Mouse (Mus musculus) G1E (cell line): ENCODE results near the gene Smc1b. TPM values are rescaled to one million over a fixed set of nuclear protein-coding genes. Genes with fewer than 3 reads are reported as not detected.

Experiments
- ATAC-seq: 2 replicates; pipeline ENCODE4 v1.8.0; 2016; ENCODE audit warnings: mild to moderate bottlenecking; ENCODE audit not compliant: insufficient number of reproducible peaks, poor library complexity, low FRiP score, severe bottlenecking; ENCODE audit errors: extremely low read depth
- DNase-seq: peaks from one replicate; pipeline ENCODE4 v3.0.0; 2012; ENCODE audit warnings: low spot score
- H3K27me3 ChIP-seq: 2 replicates; pipeline ENCODE4 v1.6.1; 2012; ENCODE audit warnings: mild to moderate bottlenecking, low read length, inconsistent platforms; ENCODE audit not compliant: insufficient read depth
- H3K36me3 ChIP-seq: replicated peaks from 2 replicates; pipeline ENCODE3; 2012; ENCODE audit warnings: mild to moderate bottlenecking, inconsistent platforms
- H3K4me1 ChIP-seq: 2 replicates; pipeline ENCODE4 v1.6.1; 2012; ENCODE audit warnings: low read depth, low read length, inconsistent platforms, mixed read lengths; ENCODE audit not compliant: insufficient read depth
- H3K4me3 ChIP-seq: 2 replicates; pipeline ENCODE4 v1.5.1; 2012; ENCODE audit warnings: low read depth, mild to moderate bottlenecking, inconsistent platforms, low read length, moderate library complexity, mixed read lengths
- H3K9me3 ChIP-seq: replicated peaks from 2 replicates; pipeline ENCODE4 v1.6.1; 2012; ENCODE audit warnings: inconsistent platforms
- CTCF ChIP-seq: IDR thresholded peaks from 2 replicates; pipeline ENCODE4 v1.5.1; 2012; ENCODE audit warnings: low read depth, low read length, inconsistent platforms, mixed read lengths
- GATA1 ChIP-seq: IDR thresholded peaks from 2 replicates; pipeline ENCODE4 v1.6.1; 2012; ENCODE audit warnings: borderline replicate concordance, low read length, inconsistent platforms, mixed read lengths
- GATA2 ChIP-seq: IDR thresholded peaks from 2 replicates; pipeline ENCODE4 v1.6.1; 2012; ENCODE audit warnings: low read depth, low read length, inconsistent platforms, borderline replicate concordance
- POLR2AphosphoS5 ChIP-seq: IDR thresholded peaks from 2 replicates; pipeline ENCODE4 v1.6.1; 2012; ENCODE audit warnings: low read depth, low read length, inconsistent platforms; ENCODE audit not compliant: insufficient replicate concordance
- TAL1 ChIP-seq: conservative IDR thresholded peaks from 2 replicates; pipeline ENCODE4 v1.6.1; 2012; ENCODE audit warnings: low read depth, low read length, inconsistent platforms, mixed read lengths
- polyA plus RNA-seq: library from polyadenylated mRNA; stranded (reverse); fragments of >175 nt; gene quantifications from 2 replicates; pipeline ENCODE4 v1.2.3, GENCODE M21; 2012
- total RNA-seq, 2 experiments: library from RNA; stranded (forward) in 1 of 2; stranded (reverse) in 1 of 2; fragments of 200-1000 nt in 1 of 2; fragments of >200 nt in 1 of 2; fragmentation: Nextera tagmentation in 1 of 2; gene quantifications; 2 replicates each; pipeline ENCODE4 v1.2.3; 2014 to 2017

Gene Smc1b
- total RNA-seq (2014; fragmentation: Nextera tagmentation) (not detected in 2 replicates), total RNA-seq (2017) (0.05 TPM in 1 of 2 replicates, not detected in the other), polyA plus RNA-seq (not detected in 2 replicates)

- H3K27me3 ChIP-seq, result no peaks in the 10 kb centered on the region
- no peaks in the 10 kb centered on the region for H3K4me1 ChIP-seq
- DNase-seq (no peak), ATAC-seq (no peak)
- no peaks in the 10 kb centered on the region for H3K36me3 ChIP-seq
- no peak within 1 kb of the TSS for H3K4me3 ChIP-seq
- H3K9me3 ChIP-seq, result peaks cover 28% of the 10 kb centered on the region
- TF ChIP-seq POLR2AphosphoS5 (no peak), GATA1 (no peak), TAL1 (no peak), GATA2 (no peak), CTCF (no peak)
These were observed at the start of gene Smc1b, which contains the start of gene Ribc2 for GRCm38 (mm10) chr15:85131275-85132192. Gene Smc1b (minus strand): TSS chr15:85131964. Gene Ribc2 (plus strand): TSS chr15:85132078.

- H3K9me3 ChIP-seq, result peaks cover 50% of the 10 kb centered on the region
- H3K27me3 ChIP-seq, result no peaks in the 10 kb centered on the region
- TF ChIP-seq GATA2 (no peak), TAL1 (no peak), GATA1 (no peak), CTCF (no peak)
- no peaks in the 10 kb centered on the region for H3K4me1 ChIP-seq
- no peak overlapping the region for H3K4me3 ChIP-seq
- ATAC-seq, result no peak
- no peak for DNase-seq
- no peaks in the 10 kb centered on the region for H3K36me3 ChIP-seq
These were observed 48.6 kb upstream of the Smc1b start for GRCm38 (mm10) chr15:85180368-85180767.

GRCm38 (mm10) chr15:85179528-85180180 lies 47.9 kb upstream of the Smc1b start:
- Histone ChIP-seq H3K4me1 (no peaks in the 10 kb centered on the region), H3K27me3 (no peaks in the 10 kb centered on the region), H3K9me3 (peaks cover 45% of the 10 kb centered on the region), H3K36me3 (no peaks in the 10 kb centered on the region), H3K4me3 (no peak overlapping the region)
- DNase-seq (no peak), ATAC-seq (no peak)
- no peak for TF ChIP-seq TAL1
- no peak for TF ChIP-seq CTCF
- no peak for TF ChIP-seq POLR2AphosphoS5
- TF ChIP-seq GATA2, result no peak
- no peak for TF ChIP-seq GATA1

DNA sequence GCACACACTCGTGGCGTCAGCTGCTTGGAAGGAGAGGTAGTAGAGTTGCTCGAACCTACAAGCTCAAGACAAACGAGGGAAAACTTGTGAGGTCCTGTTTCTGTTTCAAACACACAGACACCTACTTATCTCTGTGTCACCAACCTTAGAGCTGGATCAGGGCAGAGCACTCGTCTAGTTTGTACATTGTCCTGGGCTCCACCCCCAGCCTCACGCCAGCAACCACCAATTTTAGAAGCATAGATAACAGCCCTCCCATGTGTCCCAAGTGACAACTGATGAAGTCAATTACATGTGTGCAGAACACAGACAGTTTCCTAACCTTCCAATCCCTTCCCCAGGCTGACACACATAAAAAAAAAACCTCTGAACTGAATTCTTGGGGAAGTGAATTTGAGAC lies 46.4 kb upstream of the Smc1b start:
- ATAC-seq (no peak), DNase-seq (no peak)
- H3K36me3 ChIP-seq, result no peaks in the 10 kb centered on the region
- no peak overlapping the region for H3K4me3 ChIP-seq
- peaks cover 43% of the 10 kb centered on the region for H3K9me3 ChIP-seq
- TF ChIP-seq POLR2AphosphoS5, result no peak
- TF ChIP-seq GATA1, result no peak
- no peak for TF ChIP-seq GATA2
- no peak for TF ChIP-seq CTCF
- TF ChIP-seq TAL1, result no peak
- H3K4me1 ChIP-seq, result no peaks in the 10 kb centered on the region
- no peaks in the 10 kb centered on the region for H3K27me3 ChIP-seq

DNA sequence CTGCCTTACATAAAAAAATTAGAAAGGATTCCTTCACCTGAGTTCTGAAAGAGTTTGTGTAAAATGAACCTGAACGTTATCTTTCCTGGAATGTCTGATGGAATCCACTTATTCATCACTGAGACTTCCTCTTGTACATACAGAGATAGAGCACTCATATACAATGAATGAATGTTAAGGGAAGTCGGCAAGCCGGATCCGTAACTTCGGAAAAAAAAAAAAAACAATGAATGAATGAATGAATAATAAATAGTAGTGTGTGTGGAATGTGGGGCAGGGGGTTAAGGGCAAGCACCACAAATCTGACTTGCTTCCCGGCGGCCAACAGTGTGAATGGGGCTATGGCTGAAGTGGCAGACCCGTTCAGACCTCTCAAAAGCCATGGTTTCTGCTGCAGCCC lies 45.8 kb upstream of the Smc1b start:
- no peaks in the 10 kb centered on the region for H3K4me1 ChIP-seq
- ATAC-seq (peak; percentile 66), DNase-seq (peak; percentile 99)
- no peak overlapping the region for H3K4me3 ChIP-seq
- TF ChIP-seq GATA1 (no peak), TAL1 (no peak), GATA2 (no peak), CTCF (no peak), POLR2AphosphoS5 (no peak)
- no peaks in the 10 kb centered on the region for H3K27me3 ChIP-seq
- H3K9me3 ChIP-seq, result peaks cover 45% of the 10 kb centered on the region
- H3K36me3 ChIP-seq, result no peaks in the 10 kb centered on the region

DNA sequence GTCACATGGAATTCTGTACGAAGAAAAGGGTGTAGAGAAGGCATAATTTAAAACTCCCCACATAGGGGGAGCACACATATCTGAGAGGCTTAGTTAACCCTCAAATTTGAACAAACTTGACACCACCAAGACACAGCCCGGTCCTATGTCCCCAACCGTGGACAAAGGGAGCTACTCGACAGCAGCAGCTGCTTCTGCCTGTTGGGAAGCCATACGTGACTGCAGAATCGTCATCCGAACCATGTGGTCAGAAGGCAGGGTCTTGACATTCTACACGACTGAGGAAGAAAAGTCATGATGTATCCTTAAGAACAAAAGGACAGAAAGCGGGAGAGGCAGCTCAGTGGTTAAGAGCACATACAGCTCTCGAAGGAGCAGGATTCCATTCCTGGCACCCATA lies 42.3 kb upstream of the Smc1b start:
- Histone ChIP-seq H3K4me1 (no peaks in the 10 kb centered on the region), H3K27me3 (no peaks in the 10 kb centered on the region), H3K36me3 (no peaks in the 10 kb centered on the region), H3K4me3 (no peak overlapping the region), H3K9me3 (peaks cover 65% of the 10 kb centered on the region)
- ATAC-seq (no peak), DNase-seq (no peak)
- TF ChIP-seq CTCF, result no peak
- no peak for TF ChIP-seq GATA1
- no peak for TF ChIP-seq POLR2AphosphoS5
- no peak for TF ChIP-seq GATA2
- no peak for TF ChIP-seq TAL1
